Comparison of ENCODE assay signal across 24 mouse cellular contexts in genomic region chr17:87335152-87335551, GRCm38 (mm10). TPM values are rescaled to one million over a fixed set of nuclear protein-coding genes. Genes with fewer than 3 reads are reported as not detected.
DNase-seq lines count a peak whose midpoint lies in the region.
"Had no signal": no experiment of that assay in that cellular context is flagged by ENCODE, and none has a peak within 500 bp of the region (broad histone marks: within the 10 kb centered on the region; RNA-seq: fewer than 3 reads in every experiment).

No protein-coding gene starts in this region.

- peak; percentile 95 for DNase-seq in heart, adult 11 months
- DNase-seq in heart, postnatal 4 days, result no peak
- DNase-seq in left cerebral cortex, adult 9 months (ENCODE audit: low spot score in 2 of 2), result peak; percentile 53 to 65
- no peak for DNase-seq in left cerebral cortex, postnatal 4 days
- DNase-seq in embryonic facial prominence, embryonic 10.5 days (ENCODE audit: low spot score), result no peak
- peak; percentile 80 for DNase-seq in skeletal muscle tissue, adult 2 months (ENCODE audit: low read depth, low spot score)
- no peak for DNase-seq in thymus, postnatal 14 days
- DNase-seq: adrenal gland, postnatal 14 days; cerebellum, adult 11-12 months; kidney, adult 18-20 months; kidney, postnatal 25 days; lung, embryonic 14.5 days; lung, postnatal 14 days; right cerebral cortex, postnatal 25 days; thymus, adult 18-20 months; thymus, postnatal 36 days had no signal

- H3K27ac ChIP-seq in embryonic facial prominence, embryonic 10.5 days (replicated peaks), result 0 out of 2 replicates have a peak overlapping the region, but pooled peaks have one; percentile 24
- H3K27ac ChIP-seq: forebrain, embryonic 13.5 days; hindbrain, embryonic 10.5 days; kidney, embryonic 15.5 days; limb, embryonic 12.5 days; liver, embryonic 15.5 days; neural tube, embryonic 12.5 days; stomach, postnatal 0 days had no signal

- H3K4me3 ChIP-seq in embryonic facial prominence, embryonic 10.5 days, result no peak overlapping the region
- H3K4me3 ChIP-seq: forebrain, embryonic 13.5 days; hindbrain, embryonic 10.5 days; kidney, embryonic 15.5 days; limb, embryonic 12.5 days; liver, embryonic 15.5 days; myocyte; neural tube, embryonic 12.5 days had no signal

- intact Hi-C loops in left cerebral cortex, postnatal 4 days (cut with DNase I), result no loop called here

- H3K27me3 ChIP-seq in embryonic facial prominence, embryonic 10.5 days (replicated peaks; ENCODE audit: low read depth, poor library complexity, severe bottlenecking), result peaks cover 15% of the 10 kb centered on the region
- H3K27me3 ChIP-seq: forebrain, embryonic 13.5 days; liver, embryonic 15.5 days; neural tube, embryonic 12.5 days had no signal

- no peaks in the 10 kb centered on the region for H3K9me3 ChIP-seq in embryonic facial prominence, embryonic 10.5 days
- H3K9me3 ChIP-seq: forebrain, embryonic 13.5 days; hindbrain, embryonic 10.5 days; kidney, embryonic 15.5 days; liver, embryonic 15.5 days; neural tube, embryonic 12.5 days had no signal

- 82% methylated on average over 14 of the region's 14 CpGs for WGBS in embryonic facial prominence, embryonic 10.5 days

- H3K36me3 ChIP-seq in embryonic facial prominence, embryonic 10.5 days (replicated peaks), result no peaks in the 10 kb centered on the region
- H3K36me3 ChIP-seq: hindbrain, embryonic 10.5 days; kidney, embryonic 15.5 days; limb, embryonic 12.5 days; neural tube, embryonic 12.5 days had no signal

- H3K4me1 ChIP-seq in embryonic facial prominence, embryonic 10.5 days, result peaks cover 41% of the 10 kb centered on the region

RNA-seq across cellular contexts. Expression of gene Ttc7, which starts 52.5 kb away (rescaled TPM):
- 1 to 10 TPM; 5.5 TPM for total RNA-seq in heart, postnatal 4 days (2021)
- 1 to 10 TPM; 7.7 to 8.7 TPM for total RNA-seq in left cerebral cortex, postnatal 4 days (2021)
- polyA plus RNA-seq in embryonic facial prominence, embryonic 10.5 days (2016; fragmentation: Nextera tagmentation; extraction: Ambion mirVana), result 3.6 and 4.0 TPM in 2 replicates

Comparison
In these comparisons a context has a peak if more than half of its experiments do, and no peak if none do; other contexts are left out.
1. DNase-seq: peak in heart, adult 11 months (single experiment), left cerebral cortex, adult 9 months (2 of 2) and skeletal muscle tissue, adult 2 months (single experiment); none in heart, postnatal 4 days (single experiment), left cerebral cortex, postnatal 4 days (single experiment), embryonic facial prominence, embryonic 10.5 days (single experiment) and thymus, postnatal 14 days (single experiment).